Mouse (Mus musculus): Measurements from ENCODE around the gene Flot1. TPM values are rescaled to one million over a fixed set of nuclear protein-coding genes. Genes with fewer than 3 reads are reported as not detected.
A peak's percentile ranks its signal among the peaks of the same experiment; 100 is the strongest.

Gene Flot1
- polyA plus RNA-seq, 1 experiment, result 14.1 TPM

GRCm38 (mm10) chr17:35829737-35830136 lies 6.7 kb downstream of the Flot1 start:
- no peaks in the 10 kb centered on the region for H3K36me3 ChIP-seq (ENCODE audit: control insufficient read depth, insufficient read depth, low read length)
- no peaks in the 10 kb centered on the region; the same call in 1 of the 2 replicates for H3K4me1 ChIP-seq (ENCODE audit: control insufficient read depth, insufficient read depth, low read length)
- TF ChIP-seq CTCF (IDR thresholded peaks at IDR 0.05; ENCODE audit: control insufficient read depth, insufficient read depth, insufficient replicate concordance, low read depth, low read length) (peak; percentile 81; the same call in 1 of the 2 replicates), POLR2A (IDR thresholded peaks at IDR 0.05; ENCODE audit: control insufficient read depth, low read depth, low read length) (no peak)
- H3K4me3 ChIP-seq (ENCODE audit: control insufficient read depth, low read depth, low read length), result no peak overlapping the region
- no peaks in the 10 kb centered on the region for H3K27me3 ChIP-seq (ENCODE audit: control insufficient read depth, insufficient read depth, low read length)
- H3K27ac ChIP-seq (ENCODE audit: control insufficient read depth, insufficient read depth, low read depth, low read length), result no peak overlapping the region

GRCm38 (mm10) chr17:35832400-35833238 lies 9.6 kb downstream of the Flot1 start:
- TF ChIP-seq CTCF (IDR thresholded peaks at IDR 0.05; ENCODE audit: control insufficient read depth, insufficient read depth, insufficient replicate concordance, low read depth, low read length) (no peak), POLR2A (IDR thresholded peaks at IDR 0.05; ENCODE audit: control insufficient read depth, low read depth, low read length) (no peak)
- peaks cover 9% of the 10 kb centered on the region for H3K4me1 ChIP-seq (ENCODE audit: control insufficient read depth, insufficient read depth, low read length)
- H3K27me3 ChIP-seq (ENCODE audit: control insufficient read depth, insufficient read depth, low read length), result no peaks in the 10 kb centered on the region
- no peak overlapping the region for H3K27ac ChIP-seq (ENCODE audit: control insufficient read depth, insufficient read depth, low read depth, low read length)
- no peak overlapping the region for H3K4me3 ChIP-seq (ENCODE audit: control insufficient read depth, low read depth, low read length)
- H3K36me3 ChIP-seq (ENCODE audit: control insufficient read depth, insufficient read depth, low read length), result no peaks in the 10 kb centered on the region

GRCm38 (mm10) chr17:35833239-35833751 lies 10.3 kb downstream of the Flot1 start:
- no peak for TF ChIP-seq POLR2A (IDR thresholded peaks at IDR 0.05; ENCODE audit: control insufficient read depth, low read depth, low read length)
- H3K4me3 ChIP-seq (ENCODE audit: control insufficient read depth, low read depth, low read length), result no peak overlapping the region
- H3K36me3 ChIP-seq (ENCODE audit: control insufficient read depth, insufficient read depth, low read length), result no peaks in the 10 kb centered on the region
- H3K4me1 ChIP-seq (ENCODE audit: control insufficient read depth, insufficient read depth, low read length), result peaks cover 13% of the 10 kb centered on the region
- H3K27ac ChIP-seq (ENCODE audit: control insufficient read depth, insufficient read depth, low read depth, low read length), result no peak overlapping the region
- no peaks in the 10 kb centered on the region for H3K27me3 ChIP-seq (ENCODE audit: control insufficient read depth, insufficient read depth, low read length)

GRCm38 (mm10) chr17:35833894-35834293 lies 10.9 kb downstream of the Flot1 start:
- Histone ChIP-seq H3K27ac (ENCODE audit: control insufficient read depth, insufficient read depth, low read depth, low read length) (no peak overlapping the region), H3K27me3 (ENCODE audit: control insufficient read depth, insufficient read depth, low read length) (no peaks in the 10 kb centered on the region), H3K36me3 (ENCODE audit: control insufficient read depth, insufficient read depth, low read length) (no peaks in the 10 kb centered on the region), H3K4me3 (ENCODE audit: control insufficient read depth, low read depth, low read length) (no peak overlapping the region), H3K4me1 (ENCODE audit: control insufficient read depth, insufficient read depth, low read length) (peaks cover 15% of the 10 kb centered on the region)
- TF ChIP-seq POLR2A (IDR thresholded peaks at IDR 0.05; ENCODE audit: control insufficient read depth, low read depth, low read length) (no peak), CTCF (IDR thresholded peaks at IDR 0.05; ENCODE audit: control insufficient read depth, insufficient read depth, insufficient replicate concordance, low read depth, low read length) (no peak)

- Histone ChIP-seq H3K27ac (ENCODE audit: control insufficient read depth, insufficient read depth, low read depth, low read length) (no peak overlapping the region), H3K27me3 (ENCODE audit: control insufficient read depth, insufficient read depth, low read length) (no peaks in the 10 kb centered on the region), H3K4me1 (ENCODE audit: control insufficient read depth, insufficient read depth, low read length) (peaks cover 17% of the 10 kb centered on the region), H3K36me3 (ENCODE audit: control insufficient read depth, insufficient read depth, low read length) (no peaks in the 10 kb centered on the region), H3K4me3 (ENCODE audit: control insufficient read depth, low read depth, low read length) (no peak overlapping the region)
- TF ChIP-seq POLR2A (IDR thresholded peaks at IDR 0.05; ENCODE audit: control insufficient read depth, low read depth, low read length) (no peak), CTCF (IDR thresholded peaks at IDR 0.05; ENCODE audit: control insufficient read depth, insufficient read depth, insufficient replicate concordance, low read depth, low read length) (no peak)
Measured at GRCm38 (mm10) chr17:35834696-35835422, 11.8 kb downstream of the Flot1 start.

- TF ChIP-seq CTCF (IDR thresholded peaks at IDR 0.05; ENCODE audit: control insufficient read depth, insufficient read depth, insufficient replicate concordance, low read depth, low read length) (no peak), POLR2A (IDR thresholded peaks at IDR 0.05; ENCODE audit: control insufficient read depth, low read depth, low read length) (no peak)
- Histone ChIP-seq H3K27me3 (ENCODE audit: control insufficient read depth, insufficient read depth, low read length) (no peaks in the 10 kb centered on the region), H3K36me3 (ENCODE audit: control insufficient read depth, insufficient read depth, low read length) (no peaks in the 10 kb centered on the region), H3K4me3 (ENCODE audit: control insufficient read depth, low read depth, low read length) (no peak overlapping the region), H3K27ac (ENCODE audit: control insufficient read depth, insufficient read depth, low read depth, low read length) (no peak overlapping the region), H3K4me1 (ENCODE audit: control insufficient read depth, insufficient read depth, low read length) (peaks cover 17% of the 10 kb centered on the region)
Measured at GRCm38 (mm10) chr17:35835424-35836140, 12.6 kb downstream of the Flot1 start.

Measured in testis, adult 2 months (tissue).